Mouse (Mus musculus) adrenal gland, postnatal 14 days (tissue): Measurements from ENCODE around the gene Gm9195. TPM values are rescaled to one million over a fixed set of nuclear protein-coding genes. Genes with fewer than 3 reads are reported as not detected.

ENCODE experiments used
- DNase-seq: peaks from one replicate; pipeline ENCODE4 v3.0.0; 2021; ENCODE audit warnings: mixed read lengths
- total RNA-seq: library from RNA; stranded (reverse); gene quantifications from 2 replicates; pipeline ENCODE4 v1.2.3, GENCODE M21; 2021

Gm9195 gene
- total RNA-seq, 1 experiment from 2014 or later, result not detected

DNA sequence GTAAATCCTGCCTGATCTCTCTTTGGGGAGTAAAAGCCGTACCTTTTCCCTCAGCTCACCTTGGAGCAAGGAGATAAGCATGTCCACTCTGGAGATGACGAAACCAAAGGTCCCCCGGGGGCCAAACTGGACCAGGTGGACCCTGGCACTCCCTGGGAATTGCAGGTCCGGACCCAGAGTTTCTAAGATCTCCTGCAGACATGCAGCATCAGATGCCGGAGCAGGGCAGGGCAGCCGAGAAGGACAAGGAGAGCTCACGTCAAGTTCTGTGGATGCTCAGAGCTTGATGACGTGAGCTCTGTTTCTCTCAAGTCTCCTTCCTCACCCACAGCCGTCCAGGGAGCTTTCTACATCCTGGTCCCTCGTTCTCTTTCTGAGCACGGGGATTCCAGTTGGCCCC, 48.7 kb downstream of the Gm9195 start:
- no peak for DNase-seq

DNA sequence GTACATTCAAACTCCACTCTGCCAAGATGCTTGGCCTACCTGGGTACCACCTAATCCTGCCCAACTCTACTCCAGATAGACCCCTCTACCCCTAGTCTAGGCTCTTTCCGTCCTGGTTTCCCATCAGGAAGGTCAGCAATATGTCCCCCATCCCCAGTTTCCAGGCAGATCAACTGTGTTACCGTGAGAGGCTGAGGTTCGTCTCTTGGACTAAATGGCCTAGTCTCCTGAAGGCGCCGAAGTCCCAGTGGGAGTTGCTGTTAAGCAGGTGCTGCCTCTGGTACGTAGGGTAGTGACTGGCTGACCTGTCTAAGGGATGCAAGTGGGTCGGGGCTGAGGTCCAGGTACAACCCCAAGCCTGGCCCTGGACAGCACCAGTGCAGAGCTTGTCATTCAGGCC, 50.7 kb downstream of the Gm9195 start:
- no peak for DNase-seq

- no peak for DNase-seq
Observed at GRCm38 (mm10) chr14:72440436-72440835, 51.2 kb downstream of the Gm9195 start.

GRCm38 (mm10) chr14:72438976-72439375, 52.7 kb downstream of the Gm9195 start:
- DNase-seq, result no peak

DNA sequence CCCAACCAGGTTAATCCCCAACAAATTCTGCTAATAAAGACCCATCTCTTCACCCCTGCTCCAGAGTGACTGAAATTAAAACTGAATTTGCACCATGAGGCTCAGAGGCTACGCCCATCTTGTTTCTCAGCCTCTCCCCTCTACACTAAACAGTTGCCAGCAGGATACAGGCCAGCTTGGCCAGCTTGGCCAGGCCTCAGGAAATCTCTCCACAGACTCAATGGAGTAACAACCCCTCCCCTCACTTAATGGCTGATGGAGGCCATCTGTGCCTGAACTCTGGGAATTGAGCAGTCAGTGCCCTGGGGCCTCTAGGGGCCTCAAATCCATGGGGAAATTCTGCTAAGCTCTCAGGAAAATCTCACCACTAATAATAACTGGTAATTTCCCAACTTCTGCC, 101.9 kb downstream of the Gm9195 start:
- DNase-seq, result peak; percentile 56

GRCm38 (mm10) chr14:72389288-72389687, 102.3 kb downstream of the Gm9195 start:
- DNase-seq, result no peak

DNA sequence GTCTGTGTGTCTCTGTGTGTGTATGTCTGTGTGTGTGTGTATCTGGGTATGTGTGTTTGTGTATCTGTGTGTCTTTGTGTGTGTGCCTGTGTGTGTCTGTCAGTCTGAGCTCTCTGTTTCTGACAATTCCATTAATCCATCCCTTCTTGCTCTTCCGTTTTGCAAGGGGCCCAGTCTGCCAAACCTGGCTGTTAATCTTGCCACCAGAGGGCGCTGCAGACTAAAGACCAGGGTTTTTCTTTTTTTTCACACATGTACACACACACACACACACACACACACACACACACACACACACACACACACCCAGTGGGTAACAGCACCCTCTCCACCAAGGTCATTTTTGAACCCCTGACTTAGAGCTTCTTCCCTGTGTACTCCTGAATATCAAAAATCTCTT, 114.4 kb downstream of the Gm9195 start:
- DNase-seq, result peak; percentile 64

Other genes starting within 250 kb of the Gm9195 start
- 57.9 and 59.1 TPM in 2 replicates for gene Fndc3a, start 218.2 kb upstream of the Gm9195 start, total RNA-seq